Mouse (Mus musculus) right cerebral cortex, postnatal 25 days (tissue): ENCODE data around the gene Kcnq1.

Source experiments
- DNase-seq: peaks from one replicate; pipeline ENCODE4 v3.0.0; 2022

Gene Kcnq1

GRCm38 (mm10) chr7:143328185-143328915 lies 222.2 kb downstream of the Kcnq1 start:
- DNase-seq, result no peak

DNA sequence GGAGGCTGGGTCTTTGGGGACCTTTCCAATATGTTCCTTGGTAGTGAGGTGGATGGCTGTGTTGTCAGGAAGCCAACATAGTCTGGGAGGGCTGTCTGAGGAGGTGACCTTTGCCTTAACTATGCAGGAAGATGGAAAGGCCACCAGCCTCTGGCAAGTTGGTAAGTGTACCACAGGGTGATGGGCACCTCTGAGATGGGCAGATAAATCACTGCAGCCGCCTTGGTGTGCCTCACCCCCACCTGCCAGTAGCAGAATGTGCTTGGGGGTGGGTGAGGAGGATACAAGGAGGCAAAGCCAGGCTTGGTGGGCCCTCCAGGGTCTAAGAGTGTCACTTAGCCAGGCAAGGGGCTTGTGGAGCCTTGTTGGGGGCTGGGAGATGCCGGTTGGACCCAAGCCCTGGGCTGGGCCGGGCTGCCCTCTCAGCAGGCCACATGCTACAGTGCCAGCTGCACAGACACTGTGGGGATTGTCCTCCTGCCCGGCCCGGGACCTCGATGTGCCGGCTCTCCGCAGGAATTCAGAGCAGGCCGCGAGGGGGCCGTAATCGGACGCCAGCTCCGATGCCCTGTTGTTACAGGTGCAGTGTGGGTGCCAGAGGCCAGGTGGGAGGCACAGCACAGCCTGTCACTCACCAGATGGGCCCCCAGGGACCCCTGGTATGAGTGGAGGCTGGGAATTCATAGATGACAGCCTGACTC lies 223.1 kb downstream of the Kcnq1 start:
- DNase-seq, result peak; percentile 15

- no peak for DNase-seq
These were observed 226.9 kb downstream of the Kcnq1 start for GRCm38 (mm10) chr7:143333040-143333439.

GRCm38 (mm10) chr7:143333604-143334003 lies 227.4 kb downstream of the Kcnq1 start:
- no peak for DNase-seq

DNA sequence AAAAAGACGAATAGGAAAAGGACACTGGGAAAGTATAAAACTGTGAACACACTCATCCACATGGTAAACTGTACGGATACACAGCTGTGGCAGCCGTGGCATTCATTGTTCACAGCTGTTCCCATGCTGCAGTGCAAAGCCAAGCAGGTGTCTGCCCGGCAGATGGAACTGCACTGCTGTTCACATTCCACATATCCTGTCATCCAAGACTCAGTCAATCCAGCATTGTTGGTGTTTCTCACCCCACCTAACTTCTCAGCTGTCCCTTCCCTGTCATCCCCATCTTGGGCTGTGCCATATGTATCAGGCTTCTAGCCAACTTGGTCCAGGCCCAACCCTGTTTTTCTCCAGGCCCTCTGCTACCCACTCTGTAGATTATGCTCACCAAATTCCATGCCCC lies 232.5 kb downstream of the Kcnq1 start:
- no peak for DNase-seq

DNA sequence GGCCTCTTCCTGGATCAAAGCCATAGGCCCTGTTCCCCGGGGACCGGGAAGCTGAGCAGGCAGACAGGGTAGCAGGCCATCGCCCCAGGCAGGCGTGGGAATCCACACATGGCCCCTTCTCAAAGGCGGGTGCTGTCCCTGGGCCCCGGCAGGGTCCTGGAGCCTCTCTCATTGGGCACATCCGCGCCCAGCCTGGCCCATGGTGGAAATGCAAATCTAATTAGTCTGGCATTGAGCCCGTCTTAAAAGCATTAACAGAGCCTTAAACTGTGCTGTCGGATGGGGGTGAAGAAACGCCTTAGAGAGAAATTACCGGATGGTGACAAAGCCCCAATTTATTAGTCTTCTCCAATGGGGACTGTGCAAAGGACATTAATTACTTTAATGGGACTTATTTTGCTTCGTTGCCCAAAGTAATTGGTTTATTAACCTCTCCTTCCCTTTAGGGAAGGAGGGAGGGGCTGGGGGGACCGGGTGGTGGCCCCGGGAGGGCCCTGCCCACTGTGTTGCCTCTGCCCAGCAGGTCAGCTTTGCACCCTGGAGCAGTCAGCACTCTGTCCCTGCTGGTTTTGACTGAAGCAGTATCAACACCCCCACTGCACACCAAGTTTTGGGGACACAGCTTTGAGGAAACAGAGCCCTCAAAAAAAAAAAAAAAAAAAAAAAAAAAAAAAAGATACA lies 234.6 kb downstream of the Kcnq1 start:
- DNase-seq, result no peak

DNA sequence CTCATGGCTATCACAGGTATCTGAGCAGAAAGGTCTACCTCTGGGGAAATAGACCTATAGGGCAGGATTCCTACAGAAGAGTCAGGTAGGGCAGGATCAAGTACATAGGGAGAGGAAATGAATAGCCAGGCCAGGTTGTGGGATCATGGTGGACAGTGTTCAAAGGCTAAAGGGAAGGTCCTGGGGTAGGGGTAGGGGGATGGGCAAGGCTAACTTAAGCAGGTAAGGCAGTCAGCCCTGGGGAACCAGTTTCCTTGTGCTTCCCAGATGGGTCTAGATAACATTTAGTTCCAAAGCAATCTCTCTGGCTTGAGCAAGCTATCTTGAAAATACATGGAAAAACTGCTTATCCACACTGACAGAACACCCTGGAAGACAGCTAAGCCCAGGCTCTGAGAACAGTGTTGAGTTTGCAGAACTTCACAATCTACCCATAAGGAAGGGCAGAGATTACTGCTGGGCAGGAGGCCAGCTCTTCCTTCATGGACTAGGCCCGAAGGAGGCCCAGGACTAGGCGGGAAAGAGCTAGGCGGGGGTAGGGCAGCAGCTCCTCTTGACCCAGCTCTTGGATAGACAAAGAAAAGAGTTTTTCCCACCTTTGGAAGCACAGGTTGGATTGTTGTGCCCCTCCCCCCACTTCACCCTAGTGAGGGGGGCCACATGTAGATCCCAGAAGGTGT lies 235.3 kb downstream of the Kcnq1 start:
- no peak for DNase-seq

DNA sequence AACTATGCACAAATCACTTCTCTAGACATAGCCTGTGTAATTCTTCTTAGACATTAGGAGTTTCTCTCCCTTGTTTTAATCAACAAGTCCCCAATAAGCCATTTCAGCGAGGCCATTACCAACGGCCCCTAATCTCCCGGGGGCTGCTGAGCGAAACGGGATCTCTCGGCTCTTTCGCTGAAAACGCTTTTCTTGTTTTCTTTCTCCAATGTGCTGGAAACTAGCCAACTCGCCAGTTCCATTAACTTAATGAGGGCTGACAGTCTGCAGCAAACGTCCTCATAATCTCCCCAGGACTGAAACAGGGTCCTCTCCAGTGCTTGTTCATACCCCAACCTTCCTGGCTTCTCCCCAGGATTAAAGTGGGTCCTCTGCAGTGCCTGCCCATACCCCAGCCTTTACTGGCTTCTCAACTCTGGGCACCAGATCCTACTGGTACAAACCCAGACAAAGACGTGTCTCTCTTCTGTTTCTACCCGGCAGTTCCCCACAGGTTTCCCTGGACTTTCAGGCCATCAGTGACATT lies 237.7 kb downstream of the Kcnq1 start:
- no peak for DNase-seq

GRCm38 (mm10) chr7:143349287-143349686 lies 243.1 kb downstream of the Kcnq1 start:
- no peak for DNase-seq

- DNase-seq, result no peak
These were observed 243.7 kb downstream of the Kcnq1 start for GRCm38 (mm10) chr7:143349848-143350247.

DNA sequence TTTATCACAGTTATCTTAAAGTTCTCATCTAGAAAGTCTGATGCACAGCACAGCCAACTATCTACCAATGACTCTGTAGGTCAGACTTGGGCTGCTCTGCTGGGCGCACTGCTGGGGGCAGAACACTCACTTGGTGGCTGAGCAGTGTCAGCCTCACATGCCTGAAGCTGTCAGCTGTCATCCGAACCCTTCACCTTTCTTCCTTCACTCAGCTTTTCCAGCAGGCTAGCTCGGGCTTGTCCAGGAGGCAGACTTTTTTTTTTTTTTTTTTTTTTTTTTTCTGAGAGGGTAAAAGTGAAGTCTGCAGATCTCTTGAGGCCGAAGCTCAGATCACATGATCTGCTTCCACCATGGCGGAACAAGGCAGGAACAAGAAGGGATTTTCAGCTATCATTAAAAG lies 249.7 kb downstream of the Kcnq1 start:
- DNase-seq, result no peak

DNA sequence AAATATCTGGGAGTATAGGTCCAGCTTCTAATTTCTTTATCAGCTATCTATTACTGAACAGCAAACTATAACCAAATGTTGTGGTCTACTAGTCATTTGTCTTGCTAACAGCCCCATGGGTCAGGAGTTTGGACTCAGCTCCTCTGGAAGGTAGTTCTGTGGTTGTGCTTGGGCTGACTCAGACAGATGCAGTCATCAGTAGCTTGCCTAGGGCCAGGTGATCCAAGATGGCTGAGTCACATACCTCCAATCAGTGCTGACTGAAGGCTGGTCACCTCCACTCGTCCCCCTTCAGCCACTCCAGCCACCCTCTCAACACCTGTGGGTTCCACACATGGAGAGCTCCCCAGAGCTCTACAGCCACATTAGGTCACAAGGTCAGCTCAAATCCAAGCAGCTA lies 250.9 kb downstream of the Kcnq1 start:
- no peak for DNase-seq

- no peak for DNase-seq
These were observed 251.7 kb downstream of the Kcnq1 start for GRCm38 (mm10) chr7:143357831-143358230.

DNA sequence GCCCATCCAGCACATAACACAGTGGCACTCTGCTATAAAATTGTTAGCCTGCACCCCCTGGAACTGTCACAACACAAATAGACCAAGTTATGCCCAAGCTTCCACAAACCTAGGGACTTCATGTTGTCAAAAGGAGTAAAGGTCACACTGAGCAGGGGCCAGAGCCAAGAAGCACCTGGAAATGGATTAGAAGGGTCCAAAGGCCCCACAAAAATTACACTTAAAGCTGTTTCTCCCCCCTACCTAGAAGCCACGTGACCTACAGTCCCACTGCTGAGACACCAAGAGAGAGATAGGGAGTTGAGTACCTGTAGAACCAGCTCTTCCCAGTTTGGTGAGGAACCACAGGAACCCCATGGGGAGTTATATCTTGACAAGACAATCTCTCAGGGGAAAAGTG lies 253.6 kb downstream of the Kcnq1 start:
- DNase-seq, result no peak

DNA sequence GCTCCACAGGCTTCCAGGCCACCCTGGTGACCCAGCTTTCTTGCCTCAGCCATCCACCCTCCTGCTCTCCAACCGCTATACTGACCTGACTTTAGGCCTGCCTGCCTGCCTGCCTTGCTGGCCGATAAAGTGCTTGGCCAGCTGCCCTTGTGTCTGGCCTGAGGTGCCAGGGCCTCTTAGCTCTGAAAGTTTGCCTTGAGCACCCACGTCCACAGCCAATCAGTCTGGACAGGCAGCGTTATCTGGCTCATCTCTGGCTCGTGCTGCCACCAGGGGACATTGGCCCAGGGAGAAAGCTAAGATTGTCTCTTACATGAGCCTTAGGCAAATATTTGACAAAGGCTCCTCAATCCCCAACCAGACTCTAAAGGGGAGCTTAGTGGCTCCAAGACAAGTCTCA lies 254.6 kb downstream of the Kcnq1 start:
- no peak for DNase-seq

DNA sequence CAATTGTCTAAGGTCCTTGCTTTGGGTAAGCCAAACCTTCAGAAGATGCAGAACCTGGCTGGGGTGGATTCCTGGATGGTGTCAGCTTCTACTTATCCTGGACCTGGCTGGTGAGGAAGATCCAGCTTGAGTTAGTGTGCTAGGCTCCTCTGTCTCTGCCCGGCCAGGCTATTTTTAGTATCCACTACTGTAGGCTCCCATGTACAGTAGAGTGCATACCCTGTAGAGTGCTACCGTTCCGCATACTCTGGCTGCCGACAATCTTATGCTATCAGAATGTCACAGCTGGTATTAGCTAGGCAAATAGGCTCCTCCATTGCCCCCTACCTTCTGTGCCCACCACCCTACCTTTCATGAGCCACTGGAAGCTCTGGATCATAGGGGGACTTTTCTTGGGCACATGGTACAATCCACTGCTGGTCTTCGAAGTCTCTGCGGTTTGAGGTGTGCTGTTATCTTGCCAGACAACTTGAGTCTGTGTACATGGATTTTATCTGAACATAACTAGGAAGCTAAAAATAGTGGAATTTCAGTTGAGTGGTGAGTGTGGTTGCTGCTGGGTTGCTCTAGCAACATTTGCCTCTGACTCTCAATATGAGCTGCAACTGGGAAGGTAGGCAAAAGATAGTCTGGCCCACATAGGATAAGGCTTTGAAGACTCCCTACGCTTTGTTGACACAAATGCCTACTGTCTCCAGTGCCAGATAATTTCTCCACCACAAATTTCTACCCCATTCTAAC lies 258.1 kb downstream of the Kcnq1 start:
- no peak for DNase-seq

DNA sequence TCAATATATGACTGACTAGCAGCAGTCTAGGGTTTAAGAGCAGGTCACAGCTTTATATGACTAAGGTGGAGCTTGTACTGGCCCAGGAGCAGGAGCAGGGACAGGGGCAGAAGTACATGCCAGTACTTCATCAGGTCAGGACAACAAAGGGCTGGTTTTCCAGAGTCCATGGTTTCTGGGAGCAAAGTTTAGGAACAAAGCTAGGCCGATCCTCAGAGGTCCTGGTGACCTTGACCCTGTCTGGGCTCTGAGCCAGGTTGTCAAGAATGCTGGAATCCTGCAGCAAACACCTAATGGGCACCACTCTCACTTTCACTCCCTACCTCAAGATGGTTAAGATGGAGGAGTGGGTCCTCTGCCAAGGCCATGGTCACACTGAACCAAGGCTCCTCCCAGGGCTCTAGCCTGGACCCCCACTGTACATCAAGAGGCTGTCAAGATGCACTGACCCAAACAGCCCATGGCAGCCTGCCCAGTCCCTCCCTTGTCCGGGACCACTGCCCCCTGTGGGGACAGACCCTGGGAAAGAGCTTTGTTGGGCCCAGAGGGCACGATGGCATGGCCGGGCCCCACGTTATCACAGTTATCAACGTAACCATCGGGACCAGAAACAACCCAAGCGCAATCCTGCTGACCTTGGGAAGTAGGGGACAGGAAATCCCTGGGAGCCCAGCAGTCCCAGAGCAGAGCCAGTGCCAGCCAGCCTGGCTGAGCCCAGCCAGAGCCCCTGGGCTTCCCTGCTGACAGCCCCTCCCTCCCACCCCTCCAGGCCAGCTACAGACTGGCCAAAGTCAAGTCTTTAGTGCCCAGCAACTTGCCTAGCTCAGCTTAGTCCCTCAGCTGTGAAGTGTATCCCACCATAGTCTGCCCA lies 259.0 kb downstream of the Kcnq1 start:
- DNase-seq, result no peak

DNA sequence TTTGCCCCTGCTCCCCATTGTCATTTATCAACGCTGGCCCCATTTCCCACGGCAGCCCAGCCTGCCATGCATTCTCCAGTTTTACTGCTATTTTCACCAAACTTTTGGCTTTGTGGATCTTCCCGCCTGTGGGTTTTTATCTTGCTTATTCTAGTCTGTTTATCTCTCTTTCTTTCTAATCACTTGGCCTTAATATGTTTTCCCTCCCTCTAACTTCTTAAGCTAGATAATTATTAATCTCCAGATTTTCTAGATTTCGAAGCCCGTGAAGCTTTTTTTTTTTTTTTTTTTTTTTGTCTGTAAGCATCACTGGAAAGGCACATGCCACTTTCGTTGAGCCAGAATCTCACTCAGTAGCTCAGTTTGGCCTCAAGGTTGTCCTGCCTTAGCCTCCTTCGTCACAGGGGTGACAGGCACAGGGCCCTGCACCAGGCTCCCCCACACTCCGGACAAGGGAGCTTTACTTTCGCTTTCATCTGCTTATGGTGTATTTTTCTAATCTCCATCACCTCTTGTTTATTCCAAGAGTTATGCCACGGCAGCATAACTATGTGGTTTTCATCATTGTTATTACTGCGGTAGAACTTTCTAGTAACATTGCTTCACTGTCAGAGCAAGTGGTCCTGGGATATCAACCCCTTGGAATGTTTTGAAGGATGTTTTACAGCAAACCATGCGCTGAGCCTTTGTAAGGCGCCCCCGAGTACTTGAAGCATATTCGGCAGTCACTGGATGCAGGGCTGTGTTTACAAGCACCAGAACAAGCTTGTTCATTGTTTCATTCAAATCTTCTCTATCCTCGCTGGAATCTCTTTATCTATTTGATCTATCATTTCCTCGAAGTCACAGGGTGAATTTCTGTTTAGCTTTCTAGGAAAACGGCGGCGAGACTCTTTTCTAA lies 261.5 kb downstream of the Kcnq1 start:
- DNase-seq, result no peak

DNA sequence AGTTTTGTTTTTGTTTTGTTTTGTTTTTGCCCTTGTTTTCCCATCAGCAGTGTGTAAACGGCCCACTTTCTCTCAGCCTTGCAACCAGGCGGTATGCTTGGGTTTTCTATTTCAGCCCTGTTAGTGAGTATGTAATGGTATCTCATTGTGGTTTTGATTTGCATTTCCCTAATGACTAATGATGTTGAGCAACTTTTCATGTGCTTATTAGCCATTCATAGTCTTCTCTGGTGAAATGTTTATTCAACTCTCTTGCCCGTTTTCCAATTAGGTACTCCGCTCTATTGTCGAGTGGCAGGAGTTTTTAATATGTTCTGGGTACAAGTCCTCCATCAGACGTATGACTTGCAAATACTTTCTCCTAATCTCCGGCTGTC lies 262.1 kb downstream of the Kcnq1 start:
- no peak for DNase-seq

DNA sequence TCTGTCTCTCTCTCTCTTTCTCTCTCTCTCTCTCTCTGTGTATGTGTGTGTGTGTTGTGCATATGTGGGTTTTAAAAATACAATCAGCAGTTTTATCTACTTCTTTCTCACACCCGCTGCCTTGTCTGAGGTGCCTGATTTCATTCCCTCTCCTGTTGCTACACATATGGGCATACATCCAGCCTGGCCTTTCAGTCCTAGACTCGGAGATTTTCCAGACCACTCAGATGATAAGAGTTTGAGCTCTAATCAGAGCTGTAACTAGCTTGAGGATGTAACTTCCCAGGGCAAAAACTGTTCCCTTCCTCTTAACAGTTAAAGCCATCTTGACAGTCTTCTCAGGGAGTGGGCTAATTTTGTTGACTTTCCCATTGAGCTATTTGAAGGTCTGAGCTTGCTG lies 265.2 kb downstream of the Kcnq1 start:
- no peak for DNase-seq
